Mouse (Mus musculus): Measurements from ENCODE around the gene Kiz.

GRCm38 (mm10) chr2:146985807-146986206 lies 130.1 kb downstream of the Kiz start:
- no peak for TF ChIP-seq ZMIZ1 (IDR thresholded peaks at IDR 0.05; ENCODE audit: low read depth, low read length)
- TF ChIP-seq CHD2 (IDR thresholded peaks at IDR 0.05; ENCODE audit: low read length) = no peak
- no peak for TF ChIP-seq USF1 (IDR thresholded peaks at IDR 0.05; ENCODE audit: low read depth, low read length)
- TF ChIP-seq GATA1 (IDR thresholded peaks at IDR 0.05; ENCODE audit: low read depth, low read length) = no peak
- TF ChIP-seq POLR2A (IDR thresholded peaks at IDR 0.05; ENCODE audit: control insufficient read depth in 1 of 2, insufficient read depth in 1 of 2, low read depth in 1 of 2, low read length in 2 of 2, poor library complexity in 1 of 2) = no peak
- TF ChIP-seq GABPA (IDR thresholded peaks at IDR 0.05; ENCODE audit: low read depth, low read length) = no peak
- TF ChIP-seq MXI1 (IDR thresholded peaks at IDR 0.05; ENCODE audit: low read depth, low read length) = no peak
- TF ChIP-seq TAL1 (IDR thresholded peaks at IDR 0.05; ENCODE audit: low read length) = no peak
- TF ChIP-seq JUND (IDR thresholded peaks at IDR 0.05; ENCODE audit: low read depth, low read length) = no peak

Data from MEL (cell line).